Mouse (Mus musculus) G1E-ER4 (cell line): ENCODE data around the gene Dcaf6. TPM values are rescaled to one million over a fixed set of nuclear protein-coding genes. Genes with fewer than 3 reads are reported as not detected.

Source experiments
- GATA1 ChIP-seq: IDR thresholded peaks from one replicate; pipeline ENCODE4 v1.8.0; 2012; ENCODE audit warnings: low read length, inconsistent platforms
- polyA plus RNA-seq: library from polyadenylated mRNA; stranded (reverse); fragments of >175 nt; gene quantifications from 2 replicates; pipeline ENCODE4 v1.2.3, GENCODE M21; 2012

The Dcaf6 gene
- polyA plus RNA-seq, 1 experiment = 77.8 TPM

DNA sequence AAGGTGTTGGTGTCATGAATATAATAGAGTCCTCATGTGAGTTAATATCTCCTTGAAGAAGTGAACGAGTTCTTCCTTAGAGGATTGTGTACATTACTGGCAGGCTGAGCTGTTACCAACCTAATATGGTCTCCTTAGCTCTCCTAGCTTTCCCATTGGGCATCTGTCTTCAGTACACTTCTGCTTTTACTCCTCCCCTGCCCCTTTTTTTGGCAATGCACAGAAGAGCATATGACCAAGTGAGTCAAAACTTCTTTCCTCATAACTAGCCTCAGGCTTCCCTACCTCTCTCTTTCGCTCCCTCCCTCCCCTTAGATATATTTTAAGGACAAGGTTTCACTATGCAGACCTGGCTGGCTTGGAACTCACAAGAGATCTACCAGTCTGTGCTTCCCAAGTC, 97.0 kb downstream of the Dcaf6 start:
- no peak for TF ChIP-seq GATA1

DNA sequence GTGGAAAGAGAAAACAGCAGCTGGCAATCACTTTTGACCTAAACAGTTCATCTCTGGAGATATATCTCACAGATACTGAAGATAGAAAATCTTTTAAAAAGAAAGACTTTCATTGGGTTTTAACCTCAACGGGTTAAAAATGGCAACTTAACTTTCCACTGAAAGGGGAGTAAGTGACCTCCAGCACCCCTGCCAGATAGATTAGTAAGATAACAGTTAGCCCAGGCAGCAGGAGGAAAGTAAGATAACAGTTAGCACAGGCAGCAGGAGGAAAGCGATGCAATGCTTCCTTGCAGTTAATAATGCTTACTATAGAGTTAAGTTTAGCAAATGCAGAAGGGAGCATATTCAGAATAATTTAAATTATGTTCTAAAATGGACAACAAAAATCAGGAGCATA, 103.9 kb downstream of the Dcaf6 start:
- peak; percentile 33 for TF ChIP-seq GATA1

DNA sequence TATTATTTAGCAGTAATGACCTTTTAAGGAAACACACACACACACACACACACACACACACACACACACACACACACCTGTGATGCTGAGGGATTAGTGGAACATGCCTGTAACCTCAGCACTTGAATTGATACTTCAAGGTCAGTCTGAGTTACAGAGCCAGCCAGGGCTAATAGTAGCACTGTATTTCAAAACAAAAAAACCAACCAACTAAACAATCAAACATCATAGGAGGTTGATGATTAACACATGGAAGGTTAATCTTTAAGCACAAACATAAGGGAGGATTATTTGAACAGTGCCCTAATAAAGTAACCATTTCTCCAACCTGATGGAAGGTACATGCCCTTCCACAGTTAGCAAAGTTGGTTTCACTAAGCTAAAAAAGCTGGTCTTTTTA, 111.6 kb downstream of the Dcaf6 start:
- no peak for TF ChIP-seq GATA1

DNA sequence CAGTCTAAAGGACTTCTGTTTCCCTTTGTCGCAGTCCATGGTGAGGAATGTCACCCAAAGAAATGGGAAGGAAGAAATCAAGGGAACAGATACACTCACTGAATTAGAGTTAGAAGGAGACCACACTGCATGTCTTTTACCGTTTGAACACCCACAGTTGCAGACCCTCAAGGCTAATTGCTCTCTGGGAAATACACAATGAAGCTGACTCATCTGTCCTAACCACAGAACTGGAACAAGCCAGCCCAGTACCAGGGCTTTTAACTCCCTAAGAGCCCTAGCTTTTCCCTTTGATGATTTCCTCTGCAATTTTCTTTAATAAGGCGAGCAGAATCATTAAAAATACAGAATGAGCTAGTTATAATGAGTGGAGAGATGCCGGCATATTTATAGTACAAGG, 115.8 kb downstream of the Dcaf6 start:
- no peak for TF ChIP-seq GATA1

DNA sequence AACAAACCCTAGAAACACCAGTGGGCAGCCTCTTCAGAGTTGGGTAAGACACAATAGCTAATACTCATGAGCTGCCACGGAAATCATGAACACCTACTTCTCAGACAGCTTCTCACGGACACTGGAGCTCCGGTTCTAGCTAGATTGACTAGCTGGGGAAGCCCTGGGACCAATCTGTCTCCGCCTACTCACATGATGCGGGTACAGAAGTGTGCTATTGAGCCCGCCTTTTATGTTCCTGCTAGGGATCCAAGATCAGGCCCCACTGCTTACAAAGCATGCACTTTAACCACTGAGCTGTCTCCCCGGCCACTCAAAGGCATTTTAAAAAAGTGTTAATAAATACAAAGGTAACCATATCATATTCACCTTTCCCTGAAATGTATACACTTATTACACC, 118.1 kb downstream of the Dcaf6 start:
- TF ChIP-seq GATA1 = no peak

DNA sequence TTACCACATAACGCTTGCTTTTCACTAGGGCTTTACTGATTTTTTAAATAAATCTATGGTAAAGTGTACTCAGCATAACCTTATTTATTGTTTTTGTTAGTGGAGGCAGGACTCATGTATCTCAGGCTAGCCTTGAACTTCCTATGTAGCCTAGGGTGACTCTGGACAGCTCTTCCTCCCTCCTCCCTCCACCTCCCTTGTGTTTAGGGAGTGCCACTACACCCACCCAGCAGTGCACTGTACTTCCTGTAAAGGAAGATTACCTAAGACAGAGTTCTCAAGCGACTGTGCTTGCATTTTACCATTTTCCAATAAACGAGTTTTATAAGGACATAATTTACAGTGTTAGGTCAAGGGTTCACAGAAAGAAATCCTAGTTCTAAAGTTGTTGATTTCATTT, 127.5 kb downstream of the Dcaf6 start:
- no peak for TF ChIP-seq GATA1

DNA sequence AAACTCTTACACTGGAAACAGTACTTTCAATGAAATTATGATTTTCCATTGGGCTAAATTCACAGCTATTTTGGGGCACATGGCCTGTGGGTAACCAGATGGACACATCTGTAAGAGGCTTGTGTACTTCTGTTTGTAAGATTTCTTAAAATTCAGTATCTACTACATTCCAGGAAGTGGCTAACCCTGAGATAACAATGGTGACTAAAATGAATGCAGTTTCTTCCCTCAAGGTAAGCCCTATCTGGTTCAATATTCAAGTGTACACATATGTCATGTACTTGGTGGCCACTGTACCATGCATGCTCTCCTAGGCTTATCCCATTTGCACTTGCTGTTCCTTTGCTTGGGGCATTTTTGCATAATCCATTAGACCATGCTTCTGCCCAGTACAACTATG, 129.4 kb downstream of the Dcaf6 start:
- no peak for TF ChIP-seq GATA1

DNA sequence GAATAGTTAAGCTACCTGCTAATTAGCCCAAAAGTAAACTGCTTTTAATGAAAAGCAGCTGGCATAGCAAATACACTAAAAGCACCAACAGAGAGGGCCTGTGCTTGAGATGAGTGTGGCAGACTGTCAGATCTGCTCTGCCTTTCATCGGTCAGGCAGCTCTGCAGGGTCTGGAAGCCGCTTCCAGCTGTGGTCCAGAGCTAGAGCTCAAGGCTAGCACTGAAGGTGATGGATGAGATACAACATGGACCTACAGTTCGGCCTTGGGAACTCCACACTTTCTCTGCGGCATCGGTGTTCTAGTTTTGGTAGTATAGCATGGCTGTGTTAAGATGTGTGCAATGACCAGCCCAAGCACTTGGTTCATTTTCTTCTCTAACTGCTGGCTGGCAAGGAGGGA, 132.4 kb downstream of the Dcaf6 start:
- TF ChIP-seq GATA1 = no peak

DNA sequence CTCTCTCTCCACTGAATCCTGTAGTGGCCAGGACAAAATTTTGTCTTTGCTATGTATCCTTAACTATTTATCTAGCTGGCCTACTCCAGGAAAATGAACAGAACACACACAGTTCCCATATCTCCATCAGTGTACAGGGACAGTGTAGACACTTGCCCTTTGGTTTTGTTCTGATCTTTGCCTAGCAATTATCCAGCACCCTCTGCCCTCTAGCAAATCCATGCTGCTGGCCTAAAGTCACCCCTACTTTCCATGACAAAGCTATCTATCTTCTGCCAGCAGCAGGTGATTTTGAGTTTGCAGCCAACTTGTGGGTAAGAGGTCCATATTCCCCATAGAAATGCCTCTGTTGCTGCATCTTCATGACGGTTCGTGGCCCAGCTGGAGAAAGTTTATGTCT, 132.9 kb downstream of the Dcaf6 start:
- no peak for TF ChIP-seq GATA1

DNA sequence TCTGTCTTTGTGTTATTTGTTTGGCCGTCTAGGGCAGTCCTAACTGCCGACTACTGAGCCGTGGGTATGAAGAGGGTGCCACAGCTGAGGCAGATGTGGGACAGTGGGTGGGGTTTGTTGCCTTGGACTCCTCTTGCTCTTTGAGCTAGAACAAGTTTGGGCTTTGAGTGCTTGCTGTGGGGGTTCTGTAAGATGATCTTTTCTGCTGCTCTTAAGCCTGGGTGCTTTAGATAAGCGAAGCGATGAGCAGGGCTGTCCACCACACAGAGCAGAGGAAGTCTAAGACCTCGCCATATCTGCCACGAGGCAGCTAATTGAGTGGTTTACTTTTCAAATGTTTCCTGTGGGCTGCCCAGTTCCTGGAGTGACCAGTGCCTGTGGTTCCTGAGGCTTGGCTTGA, 137.3 kb downstream of the Dcaf6 start:
- peak; percentile 42 for TF ChIP-seq GATA1

DNA sequence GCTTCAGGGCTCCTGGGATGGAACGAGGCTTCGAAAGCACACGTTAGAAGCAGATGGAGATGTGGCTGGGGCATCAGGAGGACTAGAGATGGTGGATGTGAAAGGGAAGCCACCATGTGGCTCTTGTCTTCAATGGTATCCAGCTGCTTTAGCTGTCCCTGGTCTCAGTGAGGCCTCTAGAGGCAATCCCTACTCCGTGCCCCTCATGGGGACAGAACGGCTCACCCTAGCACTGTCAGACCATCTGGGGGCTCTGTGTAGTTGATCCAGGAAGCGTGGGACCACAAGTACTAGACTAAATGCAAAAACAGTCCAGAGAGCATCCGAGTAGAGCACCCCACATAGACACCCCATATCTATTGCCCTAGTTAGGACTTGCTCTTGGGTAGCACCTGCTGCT, 138.4 kb downstream of the Dcaf6 start:
- no peak for TF ChIP-seq GATA1

DNA sequence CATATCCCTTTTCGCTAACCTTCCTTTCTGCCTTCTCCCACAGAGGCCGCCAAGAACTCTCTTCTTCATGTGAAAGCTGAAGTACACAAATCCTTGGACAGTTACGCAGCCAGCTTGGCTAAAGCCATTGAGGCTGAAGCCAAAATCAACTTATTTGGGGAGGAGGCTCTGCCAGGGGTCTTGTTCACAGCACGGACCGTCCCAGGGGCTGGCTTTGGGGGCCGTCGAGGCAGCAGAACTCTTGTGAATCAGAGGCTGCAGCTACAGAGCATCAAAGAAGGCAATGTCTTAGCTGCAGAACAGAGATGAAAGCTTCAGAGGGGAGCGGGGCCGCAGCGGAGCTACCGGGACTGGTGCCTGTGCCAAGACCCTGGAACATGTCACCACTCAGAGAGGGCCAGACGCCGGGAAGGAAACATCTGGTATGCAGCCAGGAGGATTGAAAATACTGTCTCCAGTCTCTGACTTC, 138.8 kb downstream of the Dcaf6 start:
- TF ChIP-seq GATA1 = no peak

DNA sequence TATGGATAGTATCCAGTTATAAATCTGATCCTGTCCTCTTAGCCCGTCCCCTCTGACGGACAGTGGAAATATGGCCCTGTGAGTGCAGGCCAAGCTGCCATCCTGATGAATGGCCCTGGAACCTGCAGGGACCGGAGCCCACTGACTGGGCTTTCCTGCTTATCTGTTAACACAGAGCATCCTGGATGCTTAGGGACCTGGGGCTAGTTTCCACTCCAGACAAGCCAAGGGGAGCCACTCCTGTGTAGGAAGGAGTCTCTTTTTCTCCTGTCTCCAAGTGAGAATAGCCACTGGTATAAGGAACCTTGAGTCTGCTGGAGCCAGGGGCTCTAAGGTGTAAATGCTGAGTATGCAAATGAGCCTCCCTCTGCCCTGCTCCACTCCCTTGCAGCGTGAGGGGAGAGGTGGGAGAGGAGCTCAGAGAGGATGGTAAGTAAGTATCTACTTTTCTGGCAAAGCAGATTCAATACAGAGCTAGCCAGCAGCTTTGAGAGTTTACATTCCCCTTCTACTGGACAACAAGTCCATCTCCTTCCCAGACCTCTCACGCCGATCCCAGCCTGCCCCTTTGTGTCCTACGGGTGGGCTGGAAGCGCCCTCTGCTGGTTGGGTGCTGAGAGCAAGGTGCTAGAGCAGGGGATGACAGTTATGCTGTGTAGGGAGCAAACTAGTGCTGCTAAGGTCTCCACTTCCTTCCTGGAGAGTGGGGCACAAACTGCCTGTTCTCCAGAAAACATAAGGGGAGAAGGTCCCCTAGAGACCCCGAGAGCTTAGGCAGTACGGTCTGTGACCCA, 139.9 kb downstream of the Dcaf6 start:
- no peak for TF ChIP-seq GATA1

DNA sequence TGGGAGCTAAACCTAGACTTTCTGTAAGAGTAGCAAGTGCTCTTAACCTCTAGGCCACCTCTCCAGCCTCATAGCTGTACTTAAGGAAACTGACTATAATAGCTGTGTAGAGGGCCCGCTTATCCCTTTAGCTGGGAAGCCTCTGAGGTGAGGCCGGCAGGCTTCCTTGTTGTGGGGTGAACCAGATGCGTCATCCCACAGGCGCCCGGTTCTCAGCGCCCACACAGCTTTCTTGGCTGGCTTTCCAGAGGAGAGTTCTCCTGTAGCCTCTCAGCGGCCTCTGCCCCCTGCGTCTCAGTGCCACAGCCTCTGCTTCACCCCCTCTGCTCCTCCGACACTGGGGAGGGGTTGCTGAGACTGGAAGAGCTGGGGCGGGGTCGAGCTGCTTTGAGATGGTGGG, 143.9 kb downstream of the Dcaf6 start:
- TF ChIP-seq GATA1 = no peak

DNA sequence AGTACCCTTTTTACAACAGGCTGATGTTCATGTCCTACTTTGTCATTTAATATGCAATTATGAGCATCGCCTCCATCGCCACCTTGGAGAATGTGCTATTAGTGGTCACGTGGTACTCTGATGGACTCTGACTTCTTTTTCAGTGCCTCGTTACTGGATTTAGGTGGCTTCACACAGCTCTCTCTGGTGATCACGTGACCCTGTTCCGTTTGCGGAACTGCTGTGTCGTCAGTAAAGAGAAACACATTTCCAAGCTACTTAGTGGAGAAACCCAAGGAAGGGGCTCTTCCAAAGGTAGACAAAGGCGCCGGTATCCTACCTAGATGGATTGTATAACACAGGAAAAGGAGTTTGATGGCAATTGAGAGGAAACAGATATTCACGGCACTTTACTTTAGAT, 152.1 kb downstream of the Dcaf6 start:
- no peak for TF ChIP-seq GATA1

DNA sequence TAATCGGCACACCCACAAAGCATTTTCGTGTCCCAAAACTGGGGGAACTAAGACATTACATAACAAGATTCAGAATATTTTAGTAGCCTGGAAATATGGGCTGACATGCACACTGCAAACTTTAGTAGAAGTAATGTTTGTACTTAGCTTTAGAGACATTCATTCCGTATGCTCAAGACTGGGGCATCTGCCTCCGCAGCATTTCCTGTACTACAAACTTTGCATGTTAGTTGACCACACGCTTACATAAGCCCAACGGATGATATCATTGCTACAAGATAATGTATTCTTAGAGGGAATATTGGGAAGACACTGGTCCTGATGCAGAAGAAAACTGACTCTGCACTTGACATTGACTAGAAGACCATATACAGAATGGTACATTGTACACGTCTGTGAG, 155.9 kb downstream of the Dcaf6 start:
- TF ChIP-seq GATA1 = no peak

DNA sequence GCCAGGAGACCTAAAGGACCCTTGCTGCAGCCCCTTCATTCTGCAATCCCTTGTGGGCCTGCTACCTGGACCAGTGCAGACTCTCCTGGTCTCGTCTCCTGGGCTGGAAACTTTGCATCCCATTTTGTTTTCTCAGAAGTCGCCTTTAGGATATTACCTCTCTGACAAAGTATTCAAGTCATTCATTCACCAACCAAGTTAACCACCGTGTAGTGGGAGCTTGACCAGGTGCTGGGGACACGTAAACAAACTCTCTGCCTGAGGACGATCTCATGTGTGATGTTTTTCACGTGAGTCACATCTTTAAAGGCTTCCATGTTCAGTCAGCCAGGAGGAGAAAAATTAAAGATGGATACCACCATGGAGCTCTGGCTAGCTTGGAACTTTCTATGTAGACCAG, 157.1 kb downstream of the Dcaf6 start:
- TF ChIP-seq GATA1 = no peak
